Mouse (Mus musculus): ENCODE results near the gene Gm6176. TPM values are rescaled to one million over a fixed set of nuclear protein-coding genes. Genes with fewer than 3 reads are reported as not detected.
"Not testable (repeated sequence)": the region's sequence is repeated elsewhere in the genome, so short reads cannot be mapped to it uniquely, and the experiment has no call there.

The Gm6176 gene
- not detected in 2 replicates for polyA plus RNA-seq (2015; fragmentation: Nextera tagmentation; extraction: Ambion mirVana)

- not testable (repeated sequence) for H3K9ac ChIP-seq; H3K27me3 ChIP-seq; H3K4me2 ChIP-seq; H3K4me3 ChIP-seq; H3K27ac ChIP-seq; H3K36me3 ChIP-seq; H3K4me1 ChIP-seq; ATAC-seq (ENCODE audit: insufficient number of reproducible peaks, insufficient read depth, low FRiP score, low TSS enrichment, low read depth); H3K9me3 ChIP-seq
- no CpG with 5 or more reads among the region's 1 CpGs for WGBS
Measured at GRCm38 (mm10) chr7:22056205-22056604, at the start of gene Gm6176. Gene Gm6176 (minus strand): TSS chr7:22056305.

- ATAC-seq (ENCODE audit: insufficient number of reproducible peaks, insufficient read depth, low FRiP score, low TSS enrichment, low read depth); H3K9me3 ChIP-seq; H3K4me3 ChIP-seq; H3K4me2 ChIP-seq; H3K36me3 ChIP-seq; H3K9ac ChIP-seq; H3K27me3 ChIP-seq; H3K27ac ChIP-seq; H3K4me1 ChIP-seq: not testable (repeated sequence)
- WGBS: no CpG with 5 or more reads among the region's 7 CpGs
Measured at GRCm38 (mm10) chr7:22068757-22069156, 12.7 kb upstream of the Gm6176 start, which contains the start of gene Vmn1r139. Gene Vmn1r139 (plus strand): TSS chr7:22069057.

- H3K9me3 ChIP-seq; H3K4me1 ChIP-seq; H3K9ac ChIP-seq; H3K27me3 ChIP-seq; H3K36me3 ChIP-seq; H3K4me3 ChIP-seq; H3K27ac ChIP-seq; H3K4me2 ChIP-seq; ATAC-seq (ENCODE audit: insufficient number of reproducible peaks, insufficient read depth, low FRiP score, low TSS enrichment, low read depth): not testable (repeated sequence)
- WGBS: no CpG with 5 or more reads among the region's 2 CpGs
Measured at GRCm38 (mm10) chr7:22028797-22029196, 27.3 kb downstream of the Gm6176 start, which contains the start of gene Vmn1r138. Gene Vmn1r138 (minus strand): TSS chr7:22028897.

Other genes starting within 250 kb of the Gm6176 start
- gene Vmn1r135, start 224.0 kb downstream of the Gm6176 start, polyA plus RNA-seq (2015; fragmentation: Nextera tagmentation; extraction: Ambion mirVana): not detected in 2 replicates
- not detected in 2 replicates for gene Gm5725, start 212.0 kb downstream of the Gm6176 start, polyA plus RNA-seq (2015; fragmentation: Nextera tagmentation; extraction: Ambion mirVana)
- not detected in 2 replicates for gene Gm5891, start 135.0 kb downstream of the Gm6176 start, polyA plus RNA-seq (2015; fragmentation: Nextera tagmentation; extraction: Ambion mirVana)
- gene Vmn1r137, start 61.7 kb downstream of the Gm6176 start, polyA plus RNA-seq (2015; fragmentation: Nextera tagmentation; extraction: Ambion mirVana): not detected in 2 replicates
- gene Vmn1r138, start 27.4 kb downstream of the Gm6176 start, polyA plus RNA-seq (2015; fragmentation: Nextera tagmentation; extraction: Ambion mirVana): not detected in 2 replicates
- gene Vmn1r139, start 12.8 kb upstream of the Gm6176 start, polyA plus RNA-seq (2015; fragmentation: Nextera tagmentation; extraction: Ambion mirVana): not detected in 2 replicates
- not detected in 2 replicates for gene Gm16451, start 61.9 kb upstream of the Gm6176 start, polyA plus RNA-seq (2015; fragmentation: Nextera tagmentation; extraction: Ambion mirVana)
- not detected in 2 replicates for gene Gm10666, start 78.4 kb upstream of the Gm6176 start, polyA plus RNA-seq (2015; fragmentation: Nextera tagmentation; extraction: Ambion mirVana)
- not detected in 2 replicates for gene Vmn1r142, start 107.7 kb upstream of the Gm6176 start, polyA plus RNA-seq (2015; fragmentation: Nextera tagmentation; extraction: Ambion mirVana)
- gene Vmn1r143, start 133.1 kb upstream of the Gm6176 start, polyA plus RNA-seq (2015; fragmentation: Nextera tagmentation; extraction: Ambion mirVana): not detected in 2 replicates
- gene Gm8653, start 145.0 kb upstream of the Gm6176 start, polyA plus RNA-seq (2015; fragmentation: Nextera tagmentation; extraction: Ambion mirVana): not detected in 2 replicates
- not detected in 2 replicates for gene Gm8453, start 173.2 kb upstream of the Gm6176 start, polyA plus RNA-seq (2015; fragmentation: Nextera tagmentation; extraction: Ambion mirVana)

All from embryonic facial prominence, embryonic 13.5 days (tissue).